Mouse (Mus musculus) layer of hippocampus, postnatal 10 days (tissue): Measurements from ENCODE around the gene 4930519P11Rik. TPM values are rescaled to one million over a fixed set of nuclear protein-coding genes. Genes with fewer than 3 reads are reported as not detected.

Experiments used
- total RNA-seq, 2 experiments: library from RNA; stranded (reverse); gene quantifications; 2 replicates each; pipeline ENCODE4 v1.2.3; 2021

4930519P11Rik gene
- total RNA-seq, 2 experiments from 2014 or later, result 0.76 TPM; not detected in 1

Other genes starting within 250 kb of the 4930519P11Rik start
- gene Cdk5rap1, start 240.4 kb downstream of the 4930519P11Rik start, total RNA-seq, result 10 to 100 TPM; 11.9 to 16.1 TPM
- gene Snta1, start 205.3 kb downstream of the 4930519P11Rik start, total RNA-seq, result 10 to 100 TPM; 40.6 to 41.3 TPM
- 10 to 100 TPM; 43.6 to 60.6 TPM for gene Cbfa2t2, start 177.0 kb downstream of the 4930519P11Rik start, total RNA-seq
- gene 1700003F12Rik, start 66.4 kb downstream of the 4930519P11Rik start, total RNA-seq, result 1 to 10 TPM in 1 of 2 experiments, under 1 TPM in 1; 0.67 to 2.0 TPM
- gene Actl10, start 61.7 kb downstream of the 4930519P11Rik start, total RNA-seq, result not detected
- gene Necab3, start 54.5 kb downstream of the 4930519P11Rik start, total RNA-seq, result 10 to 100 TPM; 29.8 to 33.0 TPM
- gene E2f1, start 43.5 kb downstream of the 4930519P11Rik start, total RNA-seq, result 10 to 100 TPM in 1 of 2 experiments, 1 to 10 TPM in 1; 8.8 to 10.5 TPM
- 10 to 100 TPM; 14.3 to 15.7 TPM for gene Pxmp4, start 9.7 kb downstream of the 4930519P11Rik start, total RNA-seq
- gene Zfp341, start 140 bp downstream of the 4930519P11Rik start, total RNA-seq, result 10 to 100 TPM in 1 of 2 experiments, 1 to 10 TPM in 1; 9.8 to 12.2 TPM
- 100 to 1,000 TPM; 209 to 213 TPM for gene Chmp4b, start 38.3 kb upstream of the 4930519P11Rik start, total RNA-seq
- not detected for gene Gm14214, start 156.6 kb upstream of the 4930519P11Rik start, total RNA-seq
- 100 to 1,000 TPM in 1 of 2 experiments, 10 to 100 TPM in 1; 85.2 to 101 TPM for gene Raly, start 177.7 kb upstream of the 4930519P11Rik start, total RNA-seq
- gene a, start 178.0 kb upstream of the 4930519P11Rik start, total RNA-seq, result under 1 TPM in 1 of 2 experiments, not detected in 1; 0.76 TPM